Mouse (Mus musculus) adrenal gland, adult 8-10 months (tissue): ENCODE results near the gene Kif18b. TPM values are rescaled to one million over a fixed set of nuclear protein-coding genes. Genes with fewer than 3 reads are reported as not detected.

ENCODE experiments used
- DNase-seq: peaks from one replicate; pipeline ENCODE4 v3.0.0; 2022
- total RNA-seq, 4 experiments: library from RNA; stranded (reverse); gene quantifications; 2 replicates each; pipeline ENCODE4 v1.2.4; 2022

Kif18b gene
- total RNA-seq, 4 experiments from 2014 or later, result 0.74 to 1.5 (median 0.91) TPM

DNA sequence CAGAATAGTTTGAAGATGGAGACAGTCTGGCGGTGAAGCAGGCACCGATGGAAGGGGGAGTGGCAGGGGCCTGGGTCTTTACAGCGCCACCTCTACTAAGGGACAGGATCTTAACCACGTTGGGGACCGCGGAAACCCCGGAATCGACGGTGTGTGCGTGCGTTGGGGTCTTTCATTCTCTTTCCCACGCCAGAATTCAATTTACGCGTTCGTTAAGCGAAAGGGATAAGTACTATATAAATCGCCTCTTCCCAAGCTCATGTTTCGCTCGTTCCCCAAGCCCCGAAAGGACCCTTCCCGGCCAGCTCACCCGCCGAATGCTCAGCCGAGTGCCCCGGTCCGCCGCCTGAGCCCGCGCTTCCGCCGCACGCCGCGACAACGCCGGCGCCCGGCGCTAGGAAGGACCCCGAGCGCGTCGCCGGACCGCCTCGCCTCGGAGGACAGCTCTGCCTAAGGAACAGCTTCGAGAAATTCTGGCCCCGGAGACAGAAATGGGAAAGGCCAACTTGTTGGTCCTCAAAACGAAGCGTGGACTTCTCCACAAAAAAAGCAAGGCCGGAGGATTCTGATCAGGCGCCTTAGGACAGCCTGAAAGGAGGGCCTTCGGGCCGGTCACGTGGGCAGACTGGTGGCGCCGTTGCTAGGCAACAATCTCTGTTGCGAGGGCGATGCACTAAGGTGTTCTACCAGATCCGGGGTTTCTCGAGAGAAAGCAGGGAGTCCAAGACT is 44.2 kb downstream of the Kif18b start, which contains the start of the genes Eftud2 and Ccdc103:
Gene Eftud2, minus strand, starts transcription at position 401 of the 729 bp plus-strand sequence.
Gene Ccdc103, plus strand, starts transcription at position 620 of the 729 bp plus-strand sequence.
- peak; percentile 86 for DNase-seq

GRCm38 (mm10) chr11:102879558-102879957 is 45.4 kb downstream of the Kif18b start:
- no peak for DNase-seq

DNA sequence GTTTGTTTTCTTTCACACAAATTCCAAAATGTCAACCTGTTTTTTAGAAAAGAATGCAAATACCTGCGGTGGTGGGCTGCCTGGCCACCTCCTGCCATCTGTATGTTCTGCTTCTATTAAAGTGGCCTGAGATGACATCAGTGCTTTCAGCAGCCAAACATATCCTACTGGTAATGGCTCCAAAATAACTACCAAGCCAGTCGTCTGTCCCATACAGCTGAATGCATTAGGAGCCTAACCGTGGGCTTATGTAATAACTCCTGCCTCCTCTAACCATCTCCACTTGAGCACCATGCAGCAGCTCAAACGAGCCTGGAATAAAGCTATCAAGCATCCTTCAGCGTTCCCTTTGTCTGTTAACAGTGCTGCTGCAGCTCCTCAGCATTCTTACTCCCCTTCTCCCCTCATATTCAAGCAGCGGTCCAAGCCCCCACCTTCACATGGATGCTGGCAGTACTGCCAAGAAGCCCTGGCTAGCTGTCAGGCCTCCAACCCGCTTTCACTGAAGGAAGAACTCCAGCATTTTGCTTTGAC is 50.1 kb downstream of the Kif18b start:
- DNase-seq, result no peak

GRCm38 (mm10) chr11:102864272-102864671 is 60.7 kb downstream of the Kif18b start:
- no peak for DNase-seq

- no peak for DNase-seq
Measured at GRCm38 (mm10) chr11:102859933-102860332, 65.0 kb downstream of the Kif18b start.

DNA sequence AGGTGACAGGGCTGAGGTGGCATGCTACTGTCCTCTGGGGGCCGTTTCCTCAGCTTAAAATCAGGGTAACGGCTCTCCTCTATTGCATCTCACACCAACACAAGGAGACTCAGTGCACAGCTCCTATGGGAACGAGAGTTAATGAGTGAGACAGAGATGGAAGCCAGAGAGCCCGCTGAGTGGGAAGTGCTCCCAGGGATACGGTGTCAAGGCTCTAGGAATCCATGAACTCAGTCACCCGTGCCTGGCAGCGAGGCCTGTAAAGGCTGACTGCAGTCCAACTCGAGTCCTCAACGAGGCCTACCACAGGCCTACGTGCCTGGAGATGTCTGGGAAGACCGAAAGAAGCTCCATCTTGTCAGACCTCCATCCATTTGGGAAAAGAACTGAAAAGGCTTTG is 66.0 kb downstream of the Kif18b start:
- no peak for DNase-seq

GRCm38 (mm10) chr11:102855941-102856340 is 69.0 kb downstream of the Kif18b start:
- no peak for DNase-seq

Other genes starting within 250 kb of the Kif18b start
- 10 to 100 TPM; 26.5 to 30.5 (median 29.6) TPM for gene Ccdc43, start 227.3 kb downstream of the Kif18b start, total RNA-seq
- gene Adam11, start 163.7 kb downstream of the Kif18b start, total RNA-seq, result 10 to 100 TPM in 2 of 4 experiments, 1 to 10 TPM in 2; 2.0 to 13.0 (median 8.0) TPM
- gene Gjc1, start 105.4 kb downstream of the Kif18b start, total RNA-seq, result 10 to 100 TPM; 12.9 to 22.5 (median 17.7) TPM
- gene Higd1b, start 89.3 kb downstream of the Kif18b start, total RNA-seq, result 1 to 10 TPM; 1.4 to 2.6 (median 2.1) TPM
- 10 to 100 TPM; 62.2 to 95.9 (median 82.0) TPM for gene Eftud2, start 44.1 kb downstream of the Kif18b start, total RNA-seq
- 1 to 10 TPM in 1 of 4 experiments, under 1 TPM in 3; 0.59 to 1.5 (median 0.70) TPM for gene Ccdc103, start 43.9 kb downstream of the Kif18b start, total RNA-seq
- under 1 TPM in 2 of 4 experiments, not detected in 2; 0.19 to 0.22 TPM for gene Fam187a, start 40.0 kb downstream of the Kif18b start, total RNA-seq
- gene Gfap, start 24.2 kb downstream of the Kif18b start, total RNA-seq, result 1 to 10 TPM; 1.0 to 1.8 (median 1.8) TPM
- gene C1ql1, start 21.6 kb upstream of the Kif18b start, total RNA-seq, result 10 to 100 TPM; 62.1 to 91.9 (median 72.9) TPM
- 100 to 1,000 TPM; 102 to 113 (median 109) TPM for gene Nmt1, start 103.1 kb upstream of the Kif18b start, total RNA-seq
- gene Dcakd, start 103.2 kb upstream of the Kif18b start, total RNA-seq, result 10 to 100 TPM; 64.3 to 89.6 (median 75.5) TPM
- 10 to 100 TPM; 10.0 to 18.9 (median 13.6) TPM for gene Plcd3, start 176.5 kb upstream of the Kif18b start, total RNA-seq
- gene Acbd4, start 176.6 kb upstream of the Kif18b start, total RNA-seq, result 100 to 1,000 TPM; 114 to 181 (median 146) TPM
- 10 to 100 TPM; 75.2 to 90.2 (median 86.0) TPM for gene Hexim1, start 191.1 kb upstream of the Kif18b start, total RNA-seq
- 1 to 10 TPM; 6.1 to 9.3 (median 8.6) TPM for gene Hexim2, start 207.3 kb upstream of the Kif18b start, total RNA-seq
- gene Fmnl1, start 246.0 kb upstream of the Kif18b start, total RNA-seq, result 10 to 100 TPM; 29.3 to 40.6 (median 30.6) TPM